Mouse (Mus musculus) erythroblast, embryonic 14.5 days (primary cell): Measurements from ENCODE around the gene Tnfrsf22.

Experiments
- GATA1 ChIP-seq: IDR thresholded peaks from 2 replicates; pipeline ENCODE4 v1.6.1; 2012; ENCODE audit warnings: low read length, inconsistent platforms, mixed read lengths
- TAL1 ChIP-seq: IDR thresholded peaks from 3 replicates; pipeline ENCODE4 v1.6.1; 2012; ENCODE audit warnings: low read length, inconsistent platforms, mixed read lengths

- no peak for TF ChIP-seq GATA1
- no peak for TF ChIP-seq TAL1
Measured at GRCm38 (mm10) chr7:143624561-143624960, 24.9 kb downstream of the Tnfrsf22 start.
